Mouse (Mus musculus): ENCODE results near the gene Zscan22.
"Not testable (repeated sequence)": the region's sequence is repeated elsewhere in the genome, so short reads cannot be mapped to it uniquely, and the experiment has no call there.

Zscan22 gene

GRCm38 (mm10) chr7:12927693-12928589 lies 30.3 kb downstream of the Zscan22 start:
- DNase-seq = peak; percentile 67

DNA sequence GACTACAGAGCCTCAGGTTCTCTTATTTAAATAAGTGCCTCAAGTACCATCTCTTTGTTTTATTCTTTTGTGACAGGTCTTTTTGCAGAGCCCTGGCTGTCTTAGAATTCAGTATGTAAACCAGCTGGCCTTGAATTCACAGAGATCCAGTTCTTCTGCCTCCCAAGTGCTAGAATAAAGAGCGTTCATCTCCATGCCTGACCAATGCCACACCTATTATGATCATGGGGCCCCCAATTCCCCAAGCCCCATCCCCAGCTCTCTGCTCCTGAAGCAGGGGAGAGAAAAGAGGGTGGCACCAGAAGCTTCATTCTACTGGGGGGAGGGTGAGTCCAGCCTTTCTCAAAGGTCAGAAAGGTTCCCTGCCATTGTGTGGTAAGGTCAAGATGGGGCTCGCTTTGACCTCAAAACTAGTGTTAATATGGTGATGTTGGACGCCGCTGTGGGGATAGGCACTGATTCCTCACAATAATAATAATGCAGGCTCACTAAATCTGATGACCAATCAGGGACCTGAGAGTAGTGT lies 36.1 kb downstream of the Zscan22 start:
- no peak for DNase-seq

DNA sequence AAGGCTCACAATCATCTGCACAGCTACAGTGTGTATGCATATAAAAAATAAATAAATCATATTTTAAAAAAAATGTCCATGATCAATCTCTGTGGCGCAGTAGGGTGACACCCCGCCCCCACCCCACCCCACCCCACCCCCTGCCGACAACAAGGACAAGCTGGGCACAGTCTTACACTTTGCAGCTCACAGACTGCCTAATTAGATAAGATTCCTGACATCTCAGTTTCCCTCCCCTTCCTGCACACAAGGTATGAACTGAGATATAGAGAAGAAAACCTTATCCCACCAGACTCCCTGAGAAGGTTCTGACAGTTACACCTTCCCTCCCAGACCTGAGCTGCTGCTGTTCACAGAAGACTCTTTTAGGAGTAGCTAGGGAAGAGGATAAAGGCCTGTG lies 37.2 kb downstream of the Zscan22 start:
- DNase-seq = no peak

DNA sequence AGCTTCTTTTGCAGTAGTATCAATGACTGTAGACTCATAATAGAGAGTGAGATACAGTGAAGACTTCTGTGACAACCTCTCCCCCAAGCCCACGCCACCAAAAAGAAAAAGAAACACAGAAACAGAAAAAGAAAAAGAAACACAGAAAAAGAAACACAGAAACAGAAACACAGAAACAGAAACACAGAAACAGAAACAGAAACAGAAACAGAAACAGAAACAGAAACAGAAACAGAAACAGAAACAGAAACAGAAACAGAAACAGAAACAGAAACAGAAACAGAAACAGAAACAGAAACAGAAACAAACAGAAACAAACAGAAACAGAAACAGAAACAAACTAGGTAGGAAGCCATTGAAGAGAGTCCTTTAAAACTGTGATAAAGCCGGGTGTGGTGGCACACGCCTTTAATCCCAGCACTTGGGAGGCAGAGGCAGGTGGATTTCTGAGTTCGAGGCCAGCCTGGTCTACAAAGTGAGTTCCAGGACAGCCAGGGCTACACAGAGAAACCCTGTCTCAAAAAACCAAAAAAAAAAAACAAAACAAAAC lies 39.7 kb downstream of the Zscan22 start:
- DNase-seq = not testable (repeated sequence)

DNA sequence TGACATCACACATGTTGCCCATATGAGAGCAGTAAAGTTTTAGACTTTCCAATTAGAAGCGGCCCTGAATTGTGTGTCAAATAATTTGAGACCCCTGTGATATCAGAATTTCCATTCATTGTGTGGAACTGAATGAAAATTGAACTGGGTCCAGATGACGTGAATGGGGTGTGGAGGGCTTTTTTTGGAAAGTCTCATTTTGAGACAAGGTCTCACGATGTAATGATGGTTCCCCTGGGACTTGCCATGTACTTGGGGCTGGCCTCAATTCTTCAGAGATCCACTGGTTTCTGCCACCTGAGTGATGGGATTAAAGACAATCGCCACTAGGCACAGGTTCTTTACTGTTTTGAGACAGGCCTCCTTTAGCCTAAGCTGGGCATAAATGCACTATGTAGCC lies 43.0 kb downstream of the Zscan22 start:
- DNase-seq = no peak

DNA sequence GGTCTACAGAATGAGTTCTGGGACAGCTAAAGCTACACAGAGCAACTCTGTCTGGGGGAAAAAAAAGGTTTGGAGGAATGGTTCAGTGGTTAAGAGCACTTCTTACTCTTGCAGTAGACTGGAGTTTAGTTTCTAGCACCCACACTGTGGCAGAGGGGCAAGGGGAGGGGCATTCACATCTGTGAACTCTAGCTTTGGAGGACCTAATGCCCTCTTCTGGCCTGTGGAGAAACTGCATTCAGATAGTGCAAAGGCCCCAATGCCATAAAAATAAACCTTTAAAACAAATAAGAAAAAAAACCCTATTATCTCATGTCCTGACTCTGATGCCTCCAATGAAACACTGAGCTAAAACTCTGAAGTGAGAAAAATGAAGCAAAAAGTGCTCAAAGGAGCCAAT lies 45.9 kb downstream of the Zscan22 start:
- DNase-seq = no peak

DNA sequence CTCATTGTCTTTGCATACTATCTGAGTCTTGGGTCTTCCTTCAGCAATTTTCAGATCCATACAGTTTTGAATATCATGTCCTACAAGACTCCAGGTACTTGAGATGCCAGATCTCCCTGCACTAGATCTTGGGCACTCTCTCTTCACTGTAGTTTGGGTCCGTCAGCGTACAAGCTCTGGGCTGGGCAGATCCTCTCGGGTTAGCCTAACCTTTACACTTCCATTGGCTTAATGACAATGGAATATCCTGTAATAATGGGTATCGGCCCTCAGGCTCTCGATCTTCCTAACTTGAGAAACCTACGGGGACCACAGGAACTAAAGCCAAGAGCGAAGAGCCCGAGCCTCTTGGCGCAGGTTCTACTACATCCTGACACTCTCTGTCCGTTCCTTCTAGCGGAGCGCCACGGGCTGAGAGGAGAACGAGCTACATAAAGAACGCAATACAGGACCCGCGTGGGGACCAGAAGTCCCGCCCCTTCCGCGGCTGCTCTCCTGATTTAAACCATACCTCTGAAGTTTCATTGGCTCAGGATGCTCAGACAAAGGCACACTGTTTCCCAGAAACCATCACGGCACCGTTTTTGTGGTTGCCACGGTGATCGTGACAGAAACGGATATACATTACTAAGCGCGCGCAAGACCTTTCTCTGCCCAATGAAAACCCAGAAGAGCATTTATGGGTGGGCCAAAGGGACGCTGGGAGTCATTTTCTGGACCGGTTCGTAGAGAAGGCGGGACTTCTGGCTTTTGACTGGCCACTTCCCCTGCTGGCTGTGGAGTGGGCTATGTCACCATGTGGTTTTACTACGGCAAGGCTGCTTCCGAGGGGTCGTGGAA lies 51.6 kb downstream of the Zscan22 start:
- DNase-seq = peak; percentile 92

DNA sequence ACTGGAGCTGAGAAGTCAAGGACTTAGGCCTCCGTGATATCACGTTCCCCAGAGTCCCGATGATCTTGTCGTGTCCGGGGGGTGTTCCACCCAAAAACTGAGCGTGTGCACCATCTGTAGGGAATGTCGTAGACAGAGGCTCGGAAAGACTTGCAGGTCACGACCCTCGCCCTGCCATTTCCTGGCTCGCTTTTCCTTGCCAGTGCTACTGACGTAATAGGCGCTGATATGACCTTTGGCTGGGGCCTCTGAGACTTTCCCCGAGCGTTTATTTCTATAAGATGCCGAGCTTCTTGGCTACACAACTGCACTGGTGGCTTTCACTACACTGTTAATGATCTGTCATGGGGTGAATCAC lies 52.2 kb downstream of the Zscan22 start:
- no peak for DNase-seq

- DNase-seq = no peak
Observed at GRCm38 (mm10) chr7:12954896-12955295, 57.3 kb downstream of the Zscan22 start.

DNA sequence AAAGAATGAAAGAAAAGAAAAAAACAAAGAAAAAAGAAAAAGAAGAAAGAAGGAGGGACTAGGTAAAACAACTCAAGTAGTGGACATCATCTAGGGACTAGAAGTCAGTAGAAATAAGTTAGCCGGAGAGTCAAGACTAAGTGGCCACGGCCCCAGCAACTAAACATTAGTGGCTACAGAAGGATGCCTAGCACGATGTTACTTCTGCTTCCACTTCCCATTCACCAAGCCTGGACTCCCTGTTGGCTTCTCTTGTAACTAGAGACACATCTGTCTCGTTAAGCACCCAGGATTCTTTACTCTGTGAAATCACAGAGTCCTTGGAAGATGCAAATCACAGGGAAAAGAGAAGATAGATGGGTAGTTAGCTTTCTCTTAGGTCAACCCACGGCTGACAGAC lies 59.9 kb downstream of the Zscan22 start:
- no peak for DNase-seq
